Mouse (Mus musculus) megakaryocyte-erythroid progenitor cell, adult 5-6 weeks (primary cell): ENCODE results near the gene Skil. TPM values are rescaled to one million over a fixed set of nuclear protein-coding genes. Genes with fewer than 3 reads are reported as not detected.

Source experiments
- ATAC-seq: replicated peaks from 2 replicates; pipeline ENCODE4 v1.8.0; 2016; ENCODE audit warnings: mild to moderate bottlenecking, inconsistent platforms; ENCODE audit not compliant: severe bottlenecking, poor library complexity, low FRiP score, low TSS enrichment
- total RNA-seq, 2 experiments: library from RNA; stranded (forward) in 1 of 2; stranded (reverse) in 1 of 2; fragments of 200-1000, 215-1000 nt in 1 of 2; fragments of >200 nt in 1 of 2; fragmentation: Nextera tagmentation in 1 of 2; gene quantifications; 2 replicates each; pipeline ENCODE4 v1.2.3; 2014 to 2017

The Skil gene
- total RNA-seq (2014; fragmentation: Nextera tagmentation): 5.3 and 6.1 TPM in 2 replicates
- total RNA-seq (2017): 24.1 and 26.9 TPM in 2 replicates

DNA sequence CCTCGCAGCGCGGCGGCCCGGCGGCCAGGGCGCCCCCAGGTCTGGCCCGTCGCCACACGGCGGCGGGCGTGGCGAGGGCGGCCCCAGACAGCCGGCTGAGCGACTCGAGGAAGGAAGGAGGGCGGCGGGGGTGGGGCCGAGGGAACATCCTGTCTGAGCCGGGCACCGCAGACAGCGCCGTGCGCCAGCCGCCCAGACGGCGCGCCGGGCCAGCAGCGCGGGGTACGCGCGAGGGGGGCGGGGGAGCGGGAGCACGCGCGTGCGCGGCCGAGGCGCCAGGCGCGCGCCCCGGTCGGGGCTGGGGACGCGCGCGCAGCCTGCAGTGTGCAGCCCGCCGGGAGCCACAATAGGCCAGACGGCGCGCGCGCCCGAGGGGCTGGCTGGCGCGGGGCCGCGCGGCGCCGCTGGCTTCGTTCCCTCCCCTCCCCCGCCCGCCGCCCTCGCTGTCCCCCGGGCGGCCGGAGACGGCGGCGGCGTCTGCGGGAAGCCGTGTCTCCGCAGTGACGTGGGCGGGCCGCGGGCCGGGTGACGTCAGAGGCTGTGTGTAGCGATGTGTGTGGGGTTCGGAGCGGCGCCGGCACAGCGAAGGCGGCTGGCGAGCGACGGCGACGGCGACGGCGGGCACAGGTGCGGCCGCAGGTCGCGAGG is at the start of gene Skil:
Skil (plus strand) TSS at position 528 of the 648 bp plus-strand sequence.
- ATAC-seq: peak; percentile 83

- peak; percentile 66 for ATAC-seq
Measured at GRCm38 (mm10) chr3:31047263-31047662, 47.6 kb upstream of the Skil start.

- ATAC-seq: no peak
Measured at GRCm38 (mm10) chr3:31049087-31049486, 45.8 kb upstream of the Skil start.

GRCm38 (mm10) chr3:31050375-31050774 is 44.5 kb upstream of the Skil start:
- no peak for ATAC-seq

DNA sequence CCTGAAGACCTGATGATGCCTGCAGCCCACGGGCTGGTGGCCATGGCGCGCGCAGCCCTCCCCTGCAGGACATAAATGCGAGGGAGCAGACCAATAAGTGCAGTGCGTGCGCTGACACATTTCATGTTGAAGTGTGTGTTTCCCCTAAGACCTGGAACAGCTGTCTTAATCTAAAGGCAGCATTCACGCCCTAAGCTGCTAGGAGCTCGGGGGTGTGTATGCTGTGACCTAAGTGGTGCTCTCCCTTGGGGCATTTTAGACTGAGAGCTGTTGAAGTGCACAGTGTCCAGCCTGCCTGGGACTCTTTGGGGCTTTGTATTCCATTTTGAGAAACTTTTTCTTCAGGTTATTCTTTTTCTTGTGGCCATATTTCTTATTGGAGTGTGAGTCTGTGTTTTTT is 43.1 kb upstream of the Skil start:
- no peak for ATAC-seq

DNA sequence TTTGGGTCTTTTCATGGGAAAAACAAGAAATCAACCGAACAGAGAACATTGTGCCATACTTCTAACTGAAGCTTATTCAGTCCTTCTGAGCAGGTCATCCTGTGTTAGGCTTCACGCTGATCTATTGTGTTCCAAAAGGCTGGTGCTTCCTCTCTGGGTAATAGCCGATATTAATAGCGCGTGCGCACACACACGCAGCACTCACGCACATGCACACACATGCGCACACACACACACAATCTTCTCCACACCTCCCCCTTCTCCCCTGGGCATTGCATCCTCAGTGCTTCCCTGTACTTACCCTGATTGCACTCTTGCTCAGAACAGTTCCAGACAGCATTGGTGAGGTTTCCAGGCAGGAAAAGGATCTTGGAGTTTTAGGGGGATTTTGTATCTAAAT is 41.7 kb upstream of the Skil start:
- no peak for ATAC-seq

DNA sequence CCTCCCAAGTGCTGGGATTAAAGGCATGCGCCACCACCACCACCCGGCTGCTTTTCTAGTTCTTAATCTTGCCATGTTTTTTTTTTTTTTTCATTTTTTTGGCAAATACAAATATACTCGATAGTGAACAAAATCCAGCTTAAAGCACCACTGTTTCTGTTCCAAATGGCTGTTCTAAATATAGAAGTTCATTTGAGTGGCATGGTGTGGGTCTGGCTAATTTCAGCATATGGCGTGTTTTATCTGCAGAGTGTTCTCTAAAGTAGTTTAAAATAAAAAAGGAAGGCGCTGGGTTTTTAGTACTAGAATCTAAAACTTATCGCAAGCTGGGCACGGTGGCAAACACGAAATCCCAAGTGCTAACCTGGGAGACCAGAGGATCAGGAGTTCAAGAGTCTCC is 40.0 kb upstream of the Skil start:
- no peak for ATAC-seq

GRCm38 (mm10) chr3:31056047-31056650 is 38.7 kb upstream of the Skil start:
- peak; percentile 62 for ATAC-seq

GRCm38 (mm10) chr3:31056651-31057627 is 37.9 kb upstream of the Skil start:
- ATAC-seq: peak; percentile 77

- no peak for ATAC-seq
Measured at GRCm38 (mm10) chr3:31060745-31061102, 34.1 kb upstream of the Skil start.

DNA sequence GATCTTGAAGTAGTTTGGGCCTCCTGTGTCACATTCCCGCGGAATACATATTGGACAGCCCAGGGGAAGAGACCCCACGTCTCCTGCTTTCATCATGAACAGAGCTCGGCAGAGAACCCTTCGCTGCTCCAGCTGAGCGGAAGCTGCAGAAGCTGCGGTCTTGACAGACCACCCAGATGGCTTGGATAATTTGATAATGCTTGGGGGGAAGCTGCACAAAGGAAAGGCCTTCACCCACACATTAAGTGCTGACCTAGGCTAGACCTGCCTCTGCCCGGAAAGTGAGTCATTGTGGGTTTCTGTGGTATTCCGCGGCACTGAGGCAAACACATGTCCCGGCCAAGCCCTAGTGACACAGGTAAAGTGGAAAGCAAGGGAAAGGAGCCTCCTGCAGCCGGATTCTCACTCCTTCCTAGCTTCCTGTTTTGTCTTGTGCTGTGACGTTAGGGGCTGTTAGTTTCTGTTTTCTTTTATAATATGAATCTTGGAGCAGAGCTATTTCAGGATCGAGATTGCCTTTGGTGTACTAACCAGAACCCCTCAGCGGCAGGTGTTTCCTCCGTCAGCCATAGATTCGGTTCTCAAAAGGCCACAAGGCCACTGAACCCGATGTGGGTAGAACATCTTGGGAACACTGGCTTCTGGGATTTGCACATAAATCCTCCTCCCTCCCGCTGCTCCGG is 33.6 kb upstream of the Skil start:
- ATAC-seq: peak; percentile 49

GRCm38 (mm10) chr3:31061786-31062120 is 33.1 kb upstream of the Skil start:
- ATAC-seq: peak; percentile 64

DNA sequence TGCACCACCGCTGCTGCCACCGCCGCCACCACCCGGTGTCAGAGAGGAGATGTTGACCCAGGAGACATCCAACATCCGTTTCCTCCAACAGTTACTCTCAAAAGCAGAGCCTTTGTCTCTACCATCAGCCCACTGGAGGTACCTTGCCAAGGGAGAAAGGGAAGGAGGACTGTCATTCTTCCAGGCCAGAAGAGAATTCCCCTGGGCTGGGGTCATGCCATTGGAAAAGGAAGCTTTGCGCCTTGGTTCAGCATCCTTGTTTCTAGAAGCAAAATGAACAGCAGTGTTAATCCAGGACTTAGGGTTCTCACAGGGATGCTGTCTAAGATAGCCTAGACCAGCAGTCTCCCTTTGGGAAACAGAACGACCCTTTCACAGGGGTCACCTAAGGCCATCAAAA is 32.5 kb upstream of the Skil start:
- ATAC-seq: no peak

- no peak for ATAC-seq
Measured at GRCm38 (mm10) chr3:31068482-31068881, 26.4 kb upstream of the Skil start.

DNA sequence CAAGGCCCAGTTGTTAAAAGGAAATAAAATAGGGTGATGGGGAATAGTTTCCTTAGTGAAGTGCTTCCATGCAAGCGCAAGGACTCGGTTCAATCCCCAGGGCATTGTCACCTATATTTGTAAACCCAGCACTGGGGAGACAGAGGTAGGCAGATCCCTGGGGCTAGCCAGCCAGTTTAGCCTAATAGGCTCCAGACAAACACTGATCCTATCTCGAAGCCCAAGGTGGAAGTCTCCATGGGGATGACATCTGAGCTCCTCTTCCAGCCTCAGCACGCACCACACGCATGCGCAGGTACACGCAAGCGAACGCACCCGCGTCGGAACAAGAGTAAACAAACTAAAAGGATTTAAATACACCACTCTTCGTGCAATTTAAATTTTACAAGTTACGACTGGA is 23.1 kb upstream of the Skil start:
- ATAC-seq: no peak

DNA sequence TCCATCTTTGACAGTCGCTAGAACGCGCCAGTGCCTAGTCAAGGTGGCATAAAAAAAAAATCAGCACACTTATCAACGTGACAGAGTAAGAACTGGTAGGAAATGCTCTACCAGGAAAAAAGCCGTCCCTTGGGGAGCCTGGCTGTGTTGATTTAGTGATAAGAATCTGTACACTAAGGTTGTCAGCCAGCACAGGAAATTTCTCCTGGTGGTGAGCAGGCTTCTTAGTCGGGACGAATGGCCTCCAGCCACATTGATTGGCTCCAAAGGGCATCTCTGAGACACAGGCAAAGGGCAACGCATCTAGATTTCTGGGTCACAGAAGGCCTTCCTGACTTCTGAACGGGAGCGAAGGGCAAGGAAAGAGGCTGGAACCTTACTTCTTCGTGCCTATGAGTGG is 19.1 kb upstream of the Skil start:
- ATAC-seq: no peak

GRCm38 (mm10) chr3:31077068-31077703 is 17.7 kb upstream of the Skil start:
- ATAC-seq: no peak

GRCm38 (mm10) chr3:31079450-31079849 is 15.4 kb upstream of the Skil start:
- ATAC-seq: no peak

DNA sequence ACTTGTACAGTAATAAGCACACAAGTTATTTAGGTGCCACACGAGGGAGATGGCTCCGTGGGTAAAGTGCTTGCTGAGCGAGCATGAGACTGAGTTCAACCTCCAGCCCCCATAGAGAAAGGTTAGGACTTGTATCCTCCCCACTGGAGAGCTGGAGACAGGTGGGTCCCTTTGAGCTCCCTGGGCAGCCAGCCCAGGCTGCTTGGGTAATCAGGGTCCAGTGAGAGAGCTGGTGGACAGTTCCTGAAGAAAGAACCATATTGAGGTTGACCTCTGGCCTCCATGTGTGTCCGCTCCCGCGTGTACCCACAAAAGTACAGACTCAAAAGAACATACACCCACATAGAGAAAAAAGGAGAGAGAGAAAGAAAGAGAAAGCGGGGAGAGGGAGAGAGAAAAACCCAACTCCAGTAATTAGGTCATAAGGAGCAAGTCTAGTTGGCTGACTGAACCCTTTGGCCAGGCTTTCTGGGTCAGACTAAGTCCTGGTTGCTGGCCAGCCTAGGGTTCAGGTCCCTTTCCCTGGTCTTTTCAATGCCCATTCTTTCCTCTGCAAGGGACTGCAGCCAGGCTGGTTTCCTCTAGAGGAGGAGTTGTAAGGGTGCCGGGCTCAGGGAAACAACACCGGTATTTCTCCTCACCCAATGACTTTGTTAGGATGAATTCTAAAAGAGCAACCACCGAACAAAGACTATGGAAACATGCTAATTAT is 13.9 kb upstream of the Skil start:
- ATAC-seq: no peak
